Mouse (Mus musculus): Measurements from ENCODE around the gene Glrx5.

The Glrx5 gene

GRCm38 (mm10) chr12:105031081-105032058, 1.1 kb upstream of the Glrx5 start:
- DNase-seq (ENCODE audit: low spot score): no peak

GRCm38 (mm10) chr12:105032832-105033775, 616 bp downstream of the Glrx5 start:
- DNase-seq (ENCODE audit: low spot score): peak; percentile 43

DNA sequence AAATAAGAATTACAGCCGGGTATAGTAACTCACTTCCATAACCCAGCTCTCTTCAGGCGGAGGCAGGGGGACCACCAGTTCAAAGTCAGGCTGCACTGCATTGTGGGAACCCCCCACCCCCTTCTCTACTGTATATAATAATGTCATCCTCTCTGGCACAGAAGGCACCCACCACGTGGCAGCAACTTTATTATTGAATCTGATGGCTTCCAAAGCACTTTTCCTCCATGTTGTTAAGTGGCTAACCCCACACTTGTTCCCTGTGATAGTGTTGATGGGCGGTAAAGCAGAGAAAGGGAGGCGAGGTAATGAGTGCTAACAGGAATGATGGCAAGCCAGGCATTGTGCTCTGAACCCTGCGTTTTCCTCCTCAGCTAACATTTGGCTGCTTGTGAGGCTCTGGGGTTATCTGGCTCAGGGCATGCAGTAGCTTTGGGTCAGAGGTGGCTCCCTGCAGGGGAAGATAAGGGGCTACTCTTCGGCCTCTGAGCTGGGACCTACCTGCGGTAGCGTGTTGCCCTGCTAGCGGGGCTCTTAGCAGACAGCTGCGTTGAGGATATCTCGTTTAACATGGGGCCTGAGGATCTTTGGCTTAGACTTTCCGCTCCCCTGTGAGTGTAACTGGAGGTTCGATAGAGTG, 1.8 kb downstream of the Glrx5 start:
- DNase-seq (ENCODE audit: low spot score): no peak

- no peak for DNase-seq (ENCODE audit: low spot score)
Measured at GRCm38 (mm10) chr12:105038211-105038610, 5.7 kb downstream of the Glrx5 start.

- DNase-seq (ENCODE audit: low spot score): no peak
Measured at GRCm38 (mm10) chr12:105038918-105039317, 6.4 kb downstream of the Glrx5 start.

DNA sequence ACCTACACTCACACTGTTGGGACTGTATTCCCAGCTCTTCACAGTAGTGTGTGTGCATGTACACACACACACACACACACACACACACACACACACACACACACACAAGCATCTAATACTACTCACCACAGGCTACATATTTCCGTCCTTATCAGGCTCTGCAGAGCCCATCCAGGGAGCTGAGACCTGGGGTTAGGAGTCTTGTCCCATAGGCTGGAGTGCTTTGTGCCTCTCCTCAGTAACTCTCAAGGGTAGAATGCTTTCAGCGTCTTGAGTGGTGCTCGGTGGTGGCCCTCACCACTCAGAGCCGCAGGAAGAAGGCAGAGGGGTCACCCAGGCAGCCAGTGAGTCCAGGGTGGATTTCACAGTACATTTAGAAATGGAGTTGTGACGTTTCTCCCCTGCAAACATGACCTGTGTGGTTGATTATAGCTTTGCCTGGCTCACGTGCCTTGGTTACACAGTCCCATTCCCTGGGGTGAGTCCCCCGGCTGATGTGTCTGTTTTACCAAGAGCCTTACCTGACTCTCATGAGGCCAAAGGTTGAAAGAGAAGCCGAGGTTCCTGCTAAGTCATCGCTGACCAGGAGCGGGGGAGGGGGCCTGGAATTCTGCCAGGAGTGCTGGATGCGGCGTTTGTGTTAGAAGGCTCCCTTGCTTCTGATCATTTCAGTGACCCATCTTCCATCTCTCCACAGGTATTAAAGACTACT, 7.2 kb downstream of the Glrx5 start:
- no peak for DNase-seq (ENCODE audit: low spot score)

- DNase-seq (ENCODE audit: low spot score): no peak
Measured at GRCm38 (mm10) chr12:105040950-105041349, 8.5 kb downstream of the Glrx5 start.

GRCm38 (mm10) chr12:105043081-105043480, 10.6 kb downstream of the Glrx5 start:
- no peak for DNase-seq (ENCODE audit: low spot score)

GRCm38 (mm10) chr12:105044775-105045174, 12.3 kb downstream of the Glrx5 start:
- DNase-seq (ENCODE audit: low spot score): no peak

GRCm38 (mm10) chr12:105048301-105048863, 15.9 kb downstream of the Glrx5 start:
- no peak for DNase-seq (ENCODE audit: low spot score)

DNA sequence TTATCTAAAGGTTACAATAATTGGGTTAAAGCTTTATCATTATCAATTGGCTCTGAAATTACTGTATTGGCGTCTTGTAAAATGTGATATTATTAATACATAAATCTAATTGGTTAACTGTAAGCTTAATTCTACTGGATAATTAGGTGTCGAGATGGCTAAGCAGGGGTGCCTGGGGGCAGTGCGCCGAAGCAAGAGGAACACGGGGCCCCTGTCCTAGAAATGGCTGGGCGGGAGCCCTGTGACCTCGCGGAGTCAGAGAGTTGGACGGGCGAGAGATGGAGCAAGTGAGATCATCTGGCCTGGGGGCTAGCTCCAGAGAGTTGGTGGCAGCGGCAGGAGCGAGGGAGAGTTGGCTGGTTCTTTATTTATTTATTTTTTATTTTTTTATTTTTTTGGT, 17.3 kb downstream of the Glrx5 start:
- DNase-seq (ENCODE audit: low spot score): no peak

DNA sequence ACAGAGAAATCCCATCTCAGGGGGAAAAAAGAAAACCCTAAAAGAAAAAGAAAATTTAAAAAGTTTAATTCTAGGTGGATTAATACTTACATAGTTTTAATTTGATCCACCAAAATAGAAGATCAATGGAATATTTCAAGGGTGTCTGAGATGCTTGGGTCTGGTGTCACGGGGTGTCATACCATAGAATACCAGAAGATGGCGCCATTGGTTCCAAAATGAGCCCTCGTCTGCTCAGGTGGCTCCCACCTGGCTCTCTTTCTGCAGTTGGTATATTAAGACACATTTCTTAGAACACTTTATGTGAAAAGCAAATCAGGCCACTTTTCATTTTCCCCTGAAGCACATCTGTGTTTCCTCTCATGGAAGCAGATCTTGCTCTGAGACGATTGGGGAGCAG, 18.4 kb downstream of the Glrx5 start:
- peak; percentile 75 for DNase-seq (ENCODE audit: low spot score)

- no peak for DNase-seq (ENCODE audit: low spot score)
Measured at GRCm38 (mm10) chr12:105054041-105054440, 21.6 kb downstream of the Glrx5 start.

DNA sequence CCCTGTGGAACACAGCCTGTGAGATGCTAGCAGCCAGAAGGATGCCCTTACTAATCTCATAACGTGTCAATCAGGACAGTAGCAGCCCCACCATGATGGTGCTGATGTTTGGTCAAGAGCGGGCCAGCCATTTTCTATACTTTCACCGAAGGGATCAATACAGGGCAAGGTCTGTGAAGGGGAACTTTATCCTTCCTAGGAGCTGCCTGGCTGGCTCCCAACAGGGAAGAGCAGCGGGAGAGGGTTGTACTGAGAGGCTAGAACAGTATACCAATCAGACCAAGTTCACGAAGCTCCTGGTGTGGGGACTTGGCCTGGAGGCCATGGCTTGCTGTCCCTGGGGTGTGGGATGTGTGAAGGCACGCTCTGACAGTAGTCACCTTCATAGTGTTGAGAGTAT, 22.8 kb downstream of the Glrx5 start:
- DNase-seq (ENCODE audit: low spot score): no peak

- DNase-seq (ENCODE audit: low spot score): no peak
Measured at GRCm38 (mm10) chr12:105060006-105060405, 27.5 kb downstream of the Glrx5 start.

GRCm38 (mm10) chr12:105063201-105064134, 31.0 kb downstream of the Glrx5 start:
- DNase-seq (ENCODE audit: low spot score): peak; percentile 43

DNA sequence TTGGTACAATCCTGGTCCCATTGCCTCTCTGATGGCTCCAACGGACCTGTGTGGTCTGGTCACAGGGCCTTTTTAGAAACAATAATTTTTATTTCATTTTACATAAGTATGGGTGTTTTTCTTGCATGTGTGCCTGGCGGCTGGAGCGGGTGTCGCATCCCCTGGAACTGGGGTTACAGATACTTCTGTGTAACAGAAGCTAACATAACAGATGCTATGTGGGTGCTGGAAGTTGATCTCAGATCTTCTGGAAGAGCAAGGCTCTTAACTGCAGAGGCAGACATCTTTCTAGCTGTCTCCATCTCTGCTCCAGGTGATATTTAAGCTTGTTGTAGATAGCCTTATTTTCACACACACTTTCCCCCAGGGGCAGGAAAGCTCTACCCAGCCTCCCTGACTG, 31.7 kb downstream of the Glrx5 start:
- no peak for DNase-seq (ENCODE audit: low spot score)

DNA sequence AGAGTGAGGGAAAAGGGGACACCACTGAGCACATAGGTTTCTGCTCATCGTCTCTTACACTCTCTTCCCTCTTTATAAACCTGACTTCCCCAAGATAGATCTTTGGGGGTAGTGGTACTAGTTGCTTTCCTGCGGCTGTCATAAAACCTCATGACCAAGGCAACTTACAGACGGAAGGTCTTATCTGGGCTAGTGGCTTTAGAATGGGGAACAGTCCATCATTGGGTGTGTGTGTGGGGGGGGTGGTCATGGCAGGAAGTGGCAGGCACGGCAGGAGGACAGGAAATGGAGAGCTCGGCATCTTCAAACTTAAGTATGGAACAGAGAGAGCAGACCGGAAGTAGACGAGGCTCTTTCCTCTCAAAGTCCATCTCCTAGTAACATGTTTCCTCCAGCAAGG, 32.6 kb downstream of the Glrx5 start:
- no peak for DNase-seq (ENCODE audit: low spot score)

DNA sequence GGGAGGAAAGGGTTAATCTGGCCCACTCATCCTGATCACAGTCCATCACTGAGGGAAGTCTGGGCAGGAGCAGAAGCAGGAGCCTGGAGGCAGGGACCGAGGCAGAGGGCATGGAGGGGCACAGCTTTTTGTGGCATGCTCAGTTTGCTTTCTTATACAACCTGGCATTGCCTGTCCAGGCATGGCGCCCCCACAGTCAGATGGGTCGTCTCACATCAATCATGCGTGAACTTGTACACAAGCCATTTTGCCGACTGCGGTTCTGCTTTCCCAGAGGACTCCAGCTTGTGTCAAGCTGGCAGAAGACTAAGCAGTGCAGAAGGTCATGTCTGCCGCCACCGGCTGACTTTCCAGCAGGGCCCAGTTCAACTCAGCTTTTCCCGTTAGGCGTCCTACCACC, 34.0 kb downstream of the Glrx5 start:
- no peak for DNase-seq (ENCODE audit: low spot score)

DNA sequence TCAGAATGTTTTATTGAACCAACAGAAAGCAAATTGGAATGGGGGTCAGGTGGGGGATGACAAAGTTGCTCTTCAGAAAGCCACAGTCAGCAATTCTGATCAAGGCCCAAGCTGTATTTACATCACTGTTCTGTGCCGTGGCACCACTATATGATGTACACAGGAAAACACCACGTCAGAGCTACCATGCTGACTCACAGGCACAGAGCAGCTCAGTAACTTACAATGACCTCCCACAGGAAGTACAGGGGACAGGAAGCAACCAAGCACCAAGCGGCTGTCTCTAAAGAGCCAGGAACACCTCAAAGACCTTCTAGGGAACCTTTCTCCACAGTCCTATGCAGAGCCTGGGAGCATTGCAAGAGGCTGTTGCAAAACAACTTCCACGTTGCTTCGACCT, 36.4 kb downstream of the Glrx5 start:
- no peak for DNase-seq (ENCODE audit: low spot score)
